Mouse (Mus musculus) midbrain, embryonic 13.5 days (tissue): Measurements from ENCODE around the gene Hist1h3a. TPM values are rescaled to one million over a fixed set of nuclear protein-coding genes. Genes with fewer than 3 reads are reported as not detected.
"Not testable (repeated sequence)": the region's sequence is repeated elsewhere in the genome, so short reads cannot be mapped to it uniquely, and the experiment has no call there.

Experiments
- ATAC-seq: fragments of 200-750 bp; cut with Nextera tagmentation; 2 replicates; pipeline ENCODE4 v1.8.0; 2017; ENCODE audit warnings: mild to moderate bottlenecking, moderate TSS enrichment, moderate library complexity
- H3K27ac ChIP-seq: fragments of 300-500 bp; sonication (generic); 2 replicates; pipeline ENCODE4 v1.5.1; 2015; ENCODE audit warnings: inconsistent platforms, mild to moderate bottlenecking, moderate library complexity
- H3K27me3 ChIP-seq: fragments of 300-500 bp; sonication (generic); 2 replicates; pipeline ENCODE4 v1.6.1; 2015; ENCODE audit warnings: mild to moderate bottlenecking, inconsistent platforms
- H3K36me3 ChIP-seq: fragments of 300-500 bp; sonication (generic); 2 replicates; pipeline ENCODE4 v1.6.1; 2015; ENCODE audit warnings: mild to moderate bottlenecking, inconsistent platforms
- H3K4me1 ChIP-seq: fragments of 300-500 bp; sonication (generic); replicated peaks from 2 replicates; pipeline ENCODE4 v1.6.1; 2015; ENCODE audit warnings: inconsistent platforms
- H3K4me2 ChIP-seq: fragments of 300-500 bp; sonication (generic); replicated peaks from 2 replicates; pipeline ENCODE4 v1.6.1; 2015; ENCODE audit warnings: moderate library complexity, mild to moderate bottlenecking, inconsistent platforms
- H3K4me3 ChIP-seq: fragments of 300-500 bp; sonication (generic); replicated peaks from 2 replicates; pipeline ENCODE4 v1.5.1; 2015; ENCODE audit warnings: mild to moderate bottlenecking, inconsistent platforms
- H3K9ac ChIP-seq: fragments of 300-500 bp; sonication (generic); replicated peaks from 2 replicates; pipeline ENCODE4 v1.6.1; 2015; ENCODE audit warnings: mild to moderate bottlenecking, inconsistent platforms
- H3K9me3 ChIP-seq: fragments of 300-500 bp; sonication (generic); 2 replicates; pipeline ENCODE4 v1.6.1; 2016; ENCODE audit warnings: mild to moderate bottlenecking, inconsistent platforms
- WGBS: fragments of 180-500 bp; shearing (Covaris S2); methylation state at CpG from one replicate; pipeline ENCODE4 v1.1.7; 2015; 5-methylcytosine and 5-hydroxymethylcytosine counted together
- polyA plus RNA-seq: library from polyadenylated mRNA; unstranded; fragments of >200 nt; fragmentation: Nextera tagmentation; extraction: Ambion mirVana; gene quantifications from 2 replicates; pipeline ENCODE4 v1.2.1, GENCODE M21; 2015

The Hist1h3a gene
- 1.4 and 3.3 TPM in 2 replicates for polyA plus RNA-seq

DNA sequence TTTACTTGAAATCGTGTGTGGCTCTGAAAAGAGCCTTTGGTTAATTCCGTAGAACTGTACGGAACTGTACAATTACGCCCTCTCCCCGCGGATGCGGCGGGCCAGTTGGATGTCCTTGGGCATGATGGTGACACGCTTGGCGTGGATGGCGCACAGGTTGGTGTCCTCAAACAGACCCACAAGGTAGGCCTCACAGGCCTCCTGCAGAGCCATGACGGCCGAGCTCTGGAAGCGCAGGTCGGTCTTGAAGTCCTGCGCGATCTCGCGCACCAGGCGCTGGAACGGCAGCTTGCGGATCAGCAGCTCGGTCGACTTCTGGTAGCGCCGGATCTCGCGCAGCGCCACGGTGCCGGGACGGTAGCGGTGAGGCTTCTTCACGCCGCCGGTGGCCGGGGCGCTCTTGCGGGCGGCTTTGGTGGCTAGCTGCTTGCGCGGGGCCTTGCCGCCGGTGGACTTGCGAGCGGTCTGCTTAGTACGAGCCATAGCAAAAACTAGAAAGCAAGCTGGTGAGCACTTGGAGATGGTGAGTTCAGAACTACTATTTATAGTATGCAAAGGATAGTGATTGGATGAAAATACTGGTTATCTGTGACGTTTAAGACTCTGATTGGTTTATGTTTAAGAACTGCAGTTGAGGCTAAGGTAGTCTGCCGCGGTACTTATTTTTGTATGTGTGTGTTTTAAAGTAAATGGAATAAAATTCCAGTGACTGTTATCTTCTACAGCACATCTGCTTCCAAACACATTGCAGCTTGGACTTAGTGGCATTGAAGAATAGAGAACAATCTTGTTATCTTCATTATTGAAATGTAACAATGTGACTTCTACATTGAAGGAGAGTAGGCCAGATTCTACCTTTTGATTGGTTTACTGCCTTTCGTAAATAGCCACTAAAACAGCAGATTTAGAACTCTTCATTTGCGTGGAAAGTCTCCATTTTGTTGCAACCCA, at the start of gene Hist1h3a:
Hist1h3a (minus strand) TSS at position 516 of the 951 bp plus-strand sequence.
- Histone ChIP-seq H3K4me2 (peak within 1 kb of the TSS; percentile 87), H3K4me1 (peaks cover 35% of the 10 kb centered on the region), H3K9ac (peak within 1 kb of the TSS; percentile 61), H3K4me3 (peak within 1 kb of the TSS; percentile 59), H3K27ac (peak within 1 kb of the TSS; percentile 85)
- under 1% methylated on average over 27 of the region's 52 CpGs for WGBS
- H3K9me3 ChIP-seq, H3K36me3 ChIP-seq, H3K27me3 ChIP-seq: not testable (repeated sequence)
- ATAC-seq, result peak; percentile 62

DNA sequence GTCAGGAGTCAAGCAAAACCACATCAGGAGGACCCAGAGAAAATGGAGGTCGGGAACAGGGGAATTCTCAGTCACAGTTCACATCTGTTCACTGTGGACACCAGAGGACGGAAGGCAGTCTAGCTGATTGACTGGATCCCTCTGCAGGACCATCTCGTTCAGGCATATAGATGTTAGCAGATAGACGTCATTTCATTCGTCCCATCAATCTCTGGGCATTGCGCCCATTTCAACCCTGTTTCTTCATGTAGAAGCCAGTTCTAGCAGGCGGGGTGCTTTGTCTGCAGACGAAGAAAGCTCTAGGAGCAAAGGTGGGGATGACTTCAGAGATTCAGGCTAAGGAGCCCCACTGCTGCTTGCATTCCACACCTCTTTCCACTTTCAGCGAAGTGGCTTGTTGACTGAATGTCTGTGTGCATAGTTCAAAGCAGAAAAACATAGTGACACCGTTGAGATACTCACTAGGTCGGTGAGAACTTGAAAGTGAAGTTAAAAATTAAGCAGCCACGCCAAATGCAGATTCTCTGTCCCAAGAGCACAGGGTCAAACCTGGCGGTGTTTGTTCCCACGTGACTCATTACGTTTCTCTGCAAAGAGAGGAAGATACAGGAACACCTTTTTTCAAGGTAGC, 44.4 kb upstream of the Hist1h3a start, which contains the start of gene Slc17a2:
Slc17a2 (plus strand) TSS at position 572 of the 631 bp plus-strand sequence.
- Histone ChIP-seq H3K4me1 (no peaks in the 10 kb centered on the region), H3K4me3 (no peak within 1 kb of the TSS), H3K4me2 (no peak within 1 kb of the TSS), H3K27ac (no peak within 1 kb of the TSS), H3K9ac (no peak within 1 kb of the TSS), H3K9me3 (no peaks in the 10 kb centered on the region), H3K27me3 (no peaks in the 10 kb centered on the region), H3K36me3 (no peaks in the 10 kb centered on the region)
- 92% methylated on average over 15 of the region's 15 CpGs for WGBS
- ATAC-seq, result no peak

DNA sequence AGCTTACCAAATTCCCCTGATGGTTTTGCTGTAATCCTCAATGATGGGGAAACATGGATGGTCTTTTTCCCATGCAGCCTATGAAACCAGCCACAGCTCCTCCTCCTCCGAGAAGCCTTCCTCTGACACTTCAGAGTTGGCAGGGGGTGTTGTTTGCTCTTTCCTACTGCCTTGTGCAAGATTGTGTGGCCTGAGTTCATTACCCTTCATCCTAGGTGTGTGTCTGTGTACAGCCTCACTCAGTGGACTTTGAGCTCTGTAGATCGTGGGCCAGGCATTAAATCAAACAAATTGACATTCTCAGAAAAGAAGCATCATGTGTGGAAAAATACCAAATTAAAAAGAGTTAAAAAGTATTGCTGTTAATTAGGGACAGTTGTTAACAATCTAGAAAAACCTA, 42.3 kb upstream of the Hist1h3a start:
- no peak for ATAC-seq
- Histone ChIP-seq H3K9me3 (no peaks in the 10 kb centered on the region), H3K27ac (no peak overlapping the region), H3K27me3 (no peaks in the 10 kb centered on the region), H3K4me3 (no peak overlapping the region), H3K4me2 (no peak overlapping the region), H3K9ac (no peak overlapping the region), H3K4me1 (no peaks in the 10 kb centered on the region), H3K36me3 (no peaks in the 10 kb centered on the region)
- WGBS, result 81% methylated on average over 2 of the region's 2 CpGs

DNA sequence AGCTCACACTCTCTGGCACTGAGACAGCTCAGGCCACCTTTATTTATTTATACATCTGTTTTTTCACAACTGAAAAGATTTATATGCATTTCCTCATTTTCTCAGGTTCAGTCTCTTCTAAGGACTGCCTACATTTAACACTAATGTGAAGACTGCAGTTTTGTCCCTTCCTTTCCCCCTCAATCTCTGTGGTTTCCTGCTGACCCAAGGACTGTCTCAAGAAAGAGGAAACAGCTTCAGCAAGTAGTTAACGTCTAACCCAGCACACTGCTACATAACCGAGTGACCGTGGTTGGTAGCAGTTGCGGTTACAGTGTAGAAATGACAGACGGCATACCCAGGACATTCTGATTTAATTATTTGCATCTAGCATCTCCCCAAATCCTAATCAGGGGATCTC, 37.2 kb upstream of the Hist1h3a start:
- Histone ChIP-seq H3K4me2 (no peak overlapping the region), H3K4me3 (no peak overlapping the region), H3K4me1 (no peaks in the 10 kb centered on the region), H3K9ac (no peak overlapping the region), H3K9me3 (no peaks in the 10 kb centered on the region), H3K27ac (no peak overlapping the region), H3K27me3 (no peaks in the 10 kb centered on the region), H3K36me3 (no peaks in the 10 kb centered on the region)
- no peak for ATAC-seq
- 89% methylated on average over 5 of the region's 5 CpGs for WGBS

DNA sequence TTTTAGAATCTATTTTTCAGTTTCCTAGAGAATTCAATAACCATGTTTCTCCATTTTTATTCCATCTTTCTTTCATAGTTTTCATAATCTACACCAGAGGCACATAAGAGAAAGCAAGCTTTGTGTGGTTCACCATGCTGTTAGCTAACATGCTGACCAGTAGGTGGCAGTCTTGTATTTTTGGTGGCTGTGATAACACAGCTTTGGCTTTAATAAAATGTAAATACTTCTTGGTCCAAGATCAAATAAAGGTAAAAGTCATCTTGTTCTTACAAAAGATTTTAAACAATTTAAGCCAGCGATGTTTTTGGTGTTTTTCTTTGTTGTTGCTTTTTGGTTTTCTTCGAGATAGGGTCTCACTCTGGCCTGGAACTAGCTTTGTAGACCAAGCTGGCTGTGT, 30.3 kb upstream of the Hist1h3a start:
- Histone ChIP-seq H3K4me3 (no peak overlapping the region), H3K27ac (no peak overlapping the region), H3K36me3 (no peaks in the 10 kb centered on the region), H3K9ac (no peak overlapping the region), H3K27me3 (no peaks in the 10 kb centered on the region), H3K4me1 (no peaks in the 10 kb centered on the region), H3K4me2 (no peak overlapping the region), H3K9me3 (no peaks in the 10 kb centered on the region)
- 46% methylated on average over 2 of the region's 2 CpGs for WGBS
- no peak for ATAC-seq

DNA sequence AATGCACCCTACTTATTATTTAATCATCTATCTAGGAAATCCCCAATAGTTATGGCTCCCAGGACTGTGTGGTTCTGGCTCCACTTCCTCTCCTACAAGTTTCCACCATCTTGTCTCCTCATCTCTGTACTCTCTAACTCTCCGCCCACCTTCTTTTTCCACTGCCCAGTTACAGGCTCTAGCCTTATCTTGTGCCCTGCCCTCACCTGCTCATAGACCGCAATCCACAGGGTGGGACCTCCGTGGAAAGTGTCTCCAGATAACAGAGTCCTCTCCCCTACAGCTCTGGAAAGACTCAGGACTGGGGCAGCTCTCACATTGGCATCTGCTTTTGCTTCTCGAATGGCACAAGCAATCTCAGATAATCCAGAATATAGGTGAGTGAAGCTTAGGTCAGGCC, 16.8 kb upstream of the Hist1h3a start:
- Histone ChIP-seq H3K4me3 (no peak overlapping the region), H3K4me2 (no peak overlapping the region), H3K27me3 (no peaks in the 10 kb centered on the region), H3K9me3 (no peaks in the 10 kb centered on the region), H3K27ac (no peak overlapping the region), H3K9ac (no peak overlapping the region), H3K36me3 (no peaks in the 10 kb centered on the region), H3K4me1 (no peaks in the 10 kb centered on the region)
- WGBS, result 91% methylated on average over 4 of the region's 4 CpGs
- no peak for ATAC-seq

DNA sequence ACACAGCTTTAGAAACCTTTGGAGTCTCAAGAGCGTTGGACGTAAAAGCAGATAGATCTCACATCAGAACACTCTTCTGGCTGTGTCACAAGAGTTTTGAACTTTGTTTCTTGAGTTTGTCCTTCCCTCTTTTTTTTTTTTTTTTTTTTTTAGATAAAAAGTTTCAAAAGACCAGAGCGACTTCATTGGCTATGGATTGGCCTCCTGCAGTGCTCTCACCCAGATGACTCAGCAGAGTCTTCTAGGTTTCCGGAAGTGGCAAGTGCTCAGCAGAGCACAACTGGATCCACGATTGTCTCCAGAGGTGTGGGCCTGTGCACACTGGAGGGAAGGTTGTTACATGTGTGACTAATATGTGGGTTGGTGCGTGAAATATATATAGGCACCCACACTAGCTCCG, 16.2 kb upstream of the Hist1h3a start:
- 93% methylated on average over 7 of the region's 7 CpGs for WGBS

DNA sequence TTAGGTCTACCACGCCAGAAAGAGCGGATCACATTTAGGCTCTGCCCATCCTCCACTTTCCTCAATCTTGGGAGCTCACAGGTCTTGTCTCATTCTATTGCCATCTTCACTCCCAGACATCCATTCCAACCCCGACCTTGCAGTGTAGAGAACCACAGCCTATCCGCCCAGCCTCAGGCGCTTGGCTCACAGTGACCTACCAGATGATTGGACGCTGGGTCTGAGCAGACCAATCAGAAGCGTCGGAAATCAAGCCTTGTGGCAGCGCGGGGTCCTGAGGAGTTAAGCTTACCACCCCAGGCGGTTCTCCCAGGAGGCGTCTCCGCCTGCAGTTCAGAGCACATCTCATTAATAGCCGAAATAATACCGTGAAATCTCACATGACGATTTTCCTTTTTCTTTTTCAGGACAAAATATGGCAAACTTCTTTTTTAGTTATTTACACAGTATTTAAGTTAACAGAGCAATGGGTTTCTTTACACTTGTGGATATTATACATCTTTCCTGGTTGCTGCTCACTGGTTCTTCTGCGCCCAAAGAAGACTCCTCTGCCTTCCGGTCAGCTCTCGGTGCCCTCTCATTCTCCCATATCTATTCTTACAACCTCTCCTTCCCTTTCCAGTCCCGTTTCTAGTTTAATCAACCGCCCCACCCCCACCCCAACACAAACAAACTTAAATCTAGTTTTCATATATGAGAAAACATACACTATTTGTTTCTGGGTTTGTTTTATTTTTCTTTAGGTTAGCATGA, 10.6 kb upstream of the Hist1h3a start:
- H3K4me1 ChIP-seq, result peaks cover 5% of the 10 kb centered on the region; the same call in 1 of the 2 replicates
- H3K4me3 ChIP-seq, result peak overlapping the region; percentile 10; the same call in 1 of the 2 replicates
- H3K9ac ChIP-seq, result no peak overlapping the region
- peak; percentile 89 for ATAC-seq
- H3K4me2 ChIP-seq, result peak overlapping the region; percentile 46
- no peaks in the 10 kb centered on the region for H3K27me3 ChIP-seq
- no peak overlapping the region for H3K27ac ChIP-seq
- H3K36me3 ChIP-seq, result no peaks in the 10 kb centered on the region
- 21% methylated on average over 21 of the region's 21 CpGs for WGBS
- no peaks in the 10 kb centered on the region for H3K9me3 ChIP-seq

More for the DNA sequence above, 16.2 kb upstream of the Hist1h3a start:
- Histone ChIP-seq H3K36me3 (no peaks in the 10 kb centered on the region), H3K4me3 (no peak overlapping the region), H3K4me1 (no peaks in the 10 kb centered on the region), H3K27me3 (no peaks in the 10 kb centered on the region), H3K27ac (no peak overlapping the region), H3K9me3 (no peaks in the 10 kb centered on the region), H3K9ac (no peak overlapping the region), H3K4me2 (no peak overlapping the region)
- ATAC-seq, result no peak

DNA sequence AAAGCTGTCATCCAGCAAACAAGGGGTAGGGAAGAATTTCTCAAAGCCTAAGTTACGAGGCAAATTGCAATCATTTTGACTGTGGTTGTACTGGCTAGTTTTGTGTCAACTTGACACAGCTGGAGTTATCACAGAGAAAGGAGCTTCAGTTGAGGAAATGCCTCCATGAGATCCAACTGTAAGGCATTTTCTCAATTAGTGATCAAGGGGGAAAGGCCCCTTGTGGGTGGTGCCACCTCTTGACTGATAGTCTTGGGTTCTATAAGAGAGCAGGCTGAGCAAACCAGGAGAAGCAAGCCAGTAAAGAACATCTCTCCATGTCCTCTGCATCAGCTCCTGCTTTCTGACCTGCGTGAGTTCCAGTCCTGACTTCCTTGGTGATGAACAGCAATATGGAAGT, 7.4 kb upstream of the Hist1h3a start, which contains the start of gene Trim38:
Trim38 (plus strand) TSS at position 301 of the 400 bp plus-strand sequence.
- not testable (repeated sequence) for H3K27ac ChIP-seq, H3K36me3 ChIP-seq, H3K4me3 ChIP-seq, H3K4me1 ChIP-seq, H3K9ac ChIP-seq, ATAC-seq, H3K4me2 ChIP-seq, H3K27me3 ChIP-seq, H3K9me3 ChIP-seq
- 91% methylated on average over 2 of the region's 2 CpGs for WGBS

DNA sequence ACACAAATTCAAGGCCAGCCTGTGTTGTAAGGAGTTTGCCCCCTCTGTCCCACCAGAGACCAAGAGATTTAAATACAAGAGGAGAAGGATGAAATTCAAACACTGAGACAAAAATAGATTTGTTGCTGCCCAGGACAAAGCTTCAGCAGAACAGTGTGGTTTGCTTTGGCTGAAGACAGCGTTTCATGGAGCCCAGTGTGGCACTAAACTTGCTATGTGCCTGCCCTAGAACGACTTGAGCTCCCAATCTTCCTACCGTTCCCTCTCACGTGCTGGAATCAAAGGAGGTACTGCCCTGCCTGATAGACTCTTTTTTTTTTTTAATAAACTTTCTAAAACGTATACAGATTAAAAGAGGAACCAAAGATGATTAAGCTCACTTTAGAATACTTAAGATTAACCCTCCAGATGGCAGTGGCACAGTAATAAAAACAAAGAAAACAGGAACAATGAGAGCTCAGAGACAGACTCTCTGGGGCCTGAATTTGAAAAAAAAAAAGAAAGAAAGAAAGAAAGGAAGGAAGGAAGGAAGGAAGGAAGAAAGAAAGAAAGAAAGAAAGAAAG, 6.7 kb upstream of the Hist1h3a start:
- no peaks in the 10 kb centered on the region for H3K9me3 ChIP-seq
- no peak overlapping the region for H3K4me2 ChIP-seq
- ATAC-seq, result no peak
- peaks cover 12% of the 10 kb centered on the region for H3K4me1 ChIP-seq
- H3K4me3 ChIP-seq, result no peak overlapping the region
- H3K9ac ChIP-seq, result no peak overlapping the region
- H3K27ac ChIP-seq, result no peak overlapping the region
- no peaks in the 10 kb centered on the region for H3K36me3 ChIP-seq
- WGBS, result 40% methylated on average over 5 of the region's 5 CpGs
- H3K27me3 ChIP-seq, result no peaks in the 10 kb centered on the region

DNA sequence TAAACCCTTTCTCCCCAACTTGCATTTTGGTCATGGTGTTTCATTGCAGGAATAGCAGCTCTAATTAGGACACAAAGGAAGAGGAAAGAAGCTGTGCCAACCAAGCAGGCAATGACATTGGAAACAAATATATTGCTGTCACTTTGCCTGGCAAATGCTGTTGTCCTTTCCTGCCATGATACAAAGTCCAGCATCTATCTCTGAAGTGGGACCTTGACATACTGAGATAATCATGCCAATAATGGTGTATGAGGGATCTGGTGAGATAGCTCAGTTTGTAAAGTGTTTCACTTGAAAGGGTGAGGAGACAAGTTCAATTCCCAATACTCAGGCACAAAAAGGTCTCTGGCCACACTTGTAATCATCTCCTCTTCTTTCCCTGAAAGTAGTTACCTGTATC, 4.6 kb upstream of the Hist1h3a start:
- Histone ChIP-seq H3K4me2 (no peak overlapping the region), H3K27me3 (no peaks in the 10 kb centered on the region), H3K4me3 (no peak overlapping the region), H3K4me1 (peaks cover 16% of the 10 kb centered on the region), H3K9me3 (no peaks in the 10 kb centered on the region), H3K9ac (no peak overlapping the region), H3K27ac (no peak overlapping the region), H3K36me3 (no peaks in the 10 kb centered on the region)
- no peak for ATAC-seq
